Mouse (Mus musculus) retina, embryonic 14.5 days (tissue): ENCODE measurements around the gene E4f1.

Experiments
- DNase-seq: peaks from one replicate; pipeline ENCODE4 v3.0.0-alpha.2; 2015; ENCODE audit warnings: low spot score

E4f1 gene

GRCm38 (mm10) chr17:24469910-24470602 lies at the start of gene E4f1, which contains the start of gene Pgp:
E4f1 (minus strand) TSS chr17:24470313.
Pgp (plus strand) TSS chr17:24470392.
- peak; percentile 98 for DNase-seq

GRCm38 (mm10) chr17:24514270-24515257 lies 44.5 kb upstream of the E4f1 start:
- no peak for DNase-seq

GRCm38 (mm10) chr17:24513609-24514008 lies 43.5 kb upstream of the E4f1 start:
- DNase-seq: peak; percentile 74

DNA sequence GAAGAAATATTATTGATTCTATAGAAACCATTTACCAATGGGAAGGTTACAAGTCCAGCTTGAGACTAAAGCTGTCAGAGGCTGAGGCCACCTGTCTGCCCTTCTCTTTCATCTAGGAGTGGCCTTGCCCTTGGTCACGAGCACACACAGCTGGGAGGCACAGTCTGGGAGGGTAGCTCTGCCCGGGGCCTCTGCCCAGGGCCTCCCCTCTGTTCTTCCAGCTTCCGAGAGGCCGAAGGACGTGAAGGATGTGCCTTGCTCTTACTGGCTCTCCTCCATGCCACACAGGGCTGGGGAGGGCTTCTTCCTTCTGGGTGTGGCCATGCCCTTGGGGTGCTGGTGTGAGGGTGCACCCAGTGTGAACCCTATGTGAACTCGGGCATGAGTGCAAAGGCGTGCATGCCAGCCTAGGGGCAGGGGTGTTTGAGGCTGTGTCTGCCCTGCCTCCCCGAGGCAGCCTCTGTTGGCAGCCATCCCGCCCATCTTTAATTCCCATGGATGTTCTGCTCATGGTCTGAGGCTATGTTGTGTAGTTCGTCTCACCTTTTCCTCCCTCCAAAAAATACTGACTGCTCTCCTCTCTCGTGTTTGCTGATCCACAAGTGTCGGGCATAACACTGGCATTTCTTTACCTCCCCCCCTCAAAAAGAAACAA lies 37.8 kb upstream of the E4f1 start:
- DNase-seq: no peak

- DNase-seq: no peak
Observed at GRCm38 (mm10) chr17:24507129-24507664, 37.1 kb upstream of the E4f1 start.

GRCm38 (mm10) chr17:24506332-24507070 lies 36.4 kb upstream of the E4f1 start:
- DNase-seq: no peak

DNA sequence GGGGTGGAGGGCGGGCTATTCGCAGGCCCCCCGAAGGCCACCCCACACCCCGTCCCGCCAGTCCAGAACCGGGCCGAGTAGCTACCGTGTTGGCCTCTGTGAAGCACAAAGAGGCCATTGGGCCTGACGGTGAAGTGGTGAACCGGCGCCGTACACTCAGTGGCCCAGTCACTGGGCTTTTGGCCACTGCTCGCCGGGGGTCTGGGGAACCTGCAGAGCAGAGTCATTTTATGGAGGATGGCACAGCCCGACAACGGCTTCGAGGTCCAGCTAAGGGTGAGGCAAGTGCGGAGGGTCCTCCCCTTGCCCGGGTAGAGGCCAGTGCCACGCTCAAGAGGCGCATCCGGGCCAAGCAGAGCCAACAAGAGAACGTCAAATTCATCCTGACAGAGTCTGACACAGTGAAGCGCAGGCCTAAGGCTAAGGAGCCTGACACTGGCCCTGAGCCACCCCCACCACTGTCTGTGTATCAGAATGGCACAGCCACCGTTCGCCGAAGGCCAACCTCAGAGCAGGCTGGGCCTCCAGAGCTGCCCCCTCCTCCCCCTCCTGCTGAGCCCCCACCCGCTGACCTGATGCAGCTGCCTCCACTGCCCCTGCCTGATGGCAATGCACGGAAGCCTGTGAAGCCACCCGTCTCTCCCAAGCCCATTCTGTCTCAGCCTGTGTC lies 35.3 kb upstream of the E4f1 start:
- DNase-seq: no peak

- no peak for DNase-seq
Observed at GRCm38 (mm10) chr17:24504085-24504484, 34.0 kb upstream of the E4f1 start.

DNA sequence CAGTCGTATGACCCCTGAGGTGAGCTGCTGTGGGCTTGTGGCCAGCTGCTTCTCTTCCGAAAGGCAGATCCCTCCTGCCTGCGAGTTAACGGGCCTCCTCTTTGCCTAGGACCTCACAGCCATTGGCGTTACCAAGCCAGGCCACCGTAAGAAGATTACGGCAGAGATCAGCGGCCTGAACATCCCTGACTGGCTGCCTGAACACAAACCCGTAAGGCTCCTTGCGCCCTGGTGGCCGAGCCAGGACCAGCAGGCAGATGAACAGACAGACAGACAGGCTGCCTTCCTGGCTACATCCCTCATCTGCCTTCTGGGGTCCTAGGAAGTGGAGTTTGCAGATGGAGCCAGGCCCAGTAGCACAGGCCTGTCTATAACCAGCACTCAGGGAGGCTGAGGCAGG lies 32.1 kb upstream of the E4f1 start:
- peak; percentile 33 for DNase-seq

DNA sequence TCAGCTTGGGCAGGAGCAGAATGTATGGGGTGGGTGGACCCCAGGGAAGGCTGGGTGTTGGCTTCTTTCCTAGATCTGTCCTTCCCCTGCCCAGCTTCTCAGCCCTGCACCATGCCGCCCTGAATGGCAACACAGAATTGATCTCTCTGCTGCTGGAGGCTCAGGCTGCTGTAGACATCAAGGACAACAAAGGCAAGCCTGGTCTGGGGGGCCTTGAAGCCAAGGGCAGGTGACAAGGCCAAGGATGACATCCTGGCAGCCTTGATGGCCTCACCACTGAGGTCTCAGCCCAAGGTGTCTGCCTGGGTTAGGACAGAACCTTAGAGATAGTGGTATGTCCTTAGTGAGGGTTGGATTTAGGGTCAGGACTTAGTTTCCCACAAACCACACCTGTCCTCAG lies 25.9 kb upstream of the E4f1 start:
- DNase-seq: no peak

DNA sequence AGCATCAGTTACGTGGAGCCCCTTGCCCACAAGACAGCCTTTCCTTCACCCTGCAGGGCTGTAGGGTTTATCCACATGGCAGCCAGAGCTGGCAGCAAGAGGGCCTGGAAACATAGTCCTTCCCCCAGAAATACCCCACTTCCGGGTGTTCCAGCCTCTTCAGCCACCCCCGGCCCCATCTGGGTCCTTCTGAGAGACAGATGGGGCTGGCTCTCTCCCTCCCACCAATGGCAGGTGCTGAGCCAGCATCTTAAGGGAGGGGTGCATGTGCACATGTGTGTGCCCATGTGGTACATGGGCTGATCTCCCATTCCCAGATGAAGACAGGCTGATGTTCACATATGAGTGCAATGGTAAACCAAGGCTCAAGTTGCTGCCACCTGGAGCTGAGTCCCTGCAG lies 25.3 kb upstream of the E4f1 start:
- no peak for DNase-seq

GRCm38 (mm10) chr17:24494627-24495335 lies 24.7 kb upstream of the E4f1 start:
- DNase-seq: peak; percentile 81

GRCm38 (mm10) chr17:24490399-24490798 lies 20.3 kb upstream of the E4f1 start:
- DNase-seq: no peak

DNA sequence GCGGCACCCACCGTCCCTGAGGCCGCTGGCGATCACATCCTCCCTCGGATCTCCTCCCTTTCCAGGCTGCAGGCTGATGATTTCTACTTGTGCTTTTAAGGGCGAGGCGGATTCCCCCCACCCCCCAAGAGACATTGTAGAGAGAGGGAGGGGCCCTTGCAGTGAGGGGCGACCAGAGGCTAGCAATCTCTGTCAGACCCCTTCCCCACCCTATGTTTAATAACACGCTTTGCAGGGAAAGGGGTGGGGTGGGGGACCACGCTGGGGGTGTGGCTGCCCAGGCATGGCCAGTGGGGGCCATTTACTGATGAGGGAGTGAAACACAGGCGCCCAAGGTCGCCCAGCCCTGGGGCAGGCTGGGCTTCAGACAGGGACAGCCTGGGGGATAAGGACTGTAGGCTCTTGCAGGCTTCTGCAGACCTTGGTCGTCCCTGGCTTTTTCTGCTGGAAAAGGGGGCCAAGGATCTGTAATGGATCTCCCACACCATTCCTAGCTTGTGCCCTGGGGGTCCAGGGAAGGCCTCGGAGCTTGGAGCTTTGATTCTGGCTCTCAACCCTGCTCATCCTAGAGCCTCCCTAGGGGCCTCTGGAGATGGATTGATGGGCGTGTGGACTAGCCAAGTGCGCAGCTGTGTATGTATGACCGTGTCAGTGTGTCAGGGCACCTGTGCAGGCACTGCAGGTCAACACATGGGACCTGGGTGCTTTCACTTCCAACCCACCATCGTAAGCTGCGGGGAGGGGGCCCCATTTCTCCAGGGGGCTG lies 19.3 kb upstream of the E4f1 start:
- peak; percentile 33 for DNase-seq

- peak; percentile 68 for DNase-seq
Observed at GRCm38 (mm10) chr17:24488662-24489264, 18.6 kb upstream of the E4f1 start.

GRCm38 (mm10) chr17:24488186-24488661 lies 18.1 kb upstream of the E4f1 start, which contains the start of gene Caskin1:
Caskin1 (plus strand) TSS chr17:24488601.
- peak; percentile 59 for DNase-seq

DNA sequence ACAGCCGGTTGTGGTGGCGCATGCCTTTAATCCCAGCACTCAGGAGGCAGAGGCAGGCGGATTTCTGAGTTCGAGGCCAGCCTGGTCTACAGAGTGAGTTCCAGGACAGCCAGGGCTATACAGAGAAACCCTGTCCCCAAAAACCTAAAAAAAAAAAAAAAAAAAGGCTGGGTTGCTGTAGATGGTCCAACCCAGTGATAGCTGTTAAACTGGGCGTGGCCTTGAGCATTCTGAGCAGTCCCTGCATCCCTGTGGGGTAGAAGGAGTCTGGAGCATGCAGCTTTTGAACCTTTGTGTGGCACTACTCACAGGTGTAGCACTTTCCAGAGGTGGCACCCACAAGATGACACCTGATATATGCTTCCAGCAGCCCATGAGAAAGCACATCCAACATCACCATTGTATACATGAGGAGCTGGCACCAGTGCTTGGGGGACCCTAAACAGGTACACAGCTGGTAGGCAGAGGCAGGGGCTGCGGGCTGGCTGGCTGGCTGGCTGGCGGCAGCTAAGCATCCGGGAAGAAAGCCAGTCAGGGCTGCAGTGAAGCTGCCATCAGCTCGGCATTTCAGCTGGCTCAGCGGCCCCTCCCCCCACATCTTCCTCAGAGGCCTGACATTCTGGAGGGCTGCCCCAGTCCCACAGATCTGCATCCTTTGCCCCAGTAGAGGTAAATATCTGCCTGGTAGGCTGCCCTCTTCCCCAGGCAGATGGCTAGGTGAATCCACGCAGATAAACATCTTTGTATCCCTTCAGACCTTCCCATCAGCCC lies 15.2 kb upstream of the E4f1 start:
- no peak for DNase-seq

DNA sequence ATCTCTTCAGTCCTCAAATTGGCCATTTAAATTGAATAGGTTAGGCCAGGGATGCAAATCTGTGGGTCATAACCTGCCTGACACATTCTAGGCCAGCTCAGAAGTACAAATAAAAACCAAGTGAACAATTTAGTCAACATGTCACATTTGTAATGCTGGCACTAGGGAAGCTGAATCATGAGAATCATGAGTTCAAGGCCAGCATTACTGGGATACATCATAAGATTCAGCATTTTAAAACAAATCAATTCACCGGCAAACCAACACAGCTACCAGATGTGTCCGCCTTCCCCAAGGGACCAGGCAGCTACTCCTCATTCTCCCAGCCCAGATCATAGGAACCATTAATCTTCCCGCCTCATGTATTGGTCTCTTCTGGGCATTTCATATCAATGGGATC lies 13.4 kb upstream of the E4f1 start:
- no peak for DNase-seq
